15 mouse cellular contexts compared by ENCODE assay signal in the genomic region with DNA sequence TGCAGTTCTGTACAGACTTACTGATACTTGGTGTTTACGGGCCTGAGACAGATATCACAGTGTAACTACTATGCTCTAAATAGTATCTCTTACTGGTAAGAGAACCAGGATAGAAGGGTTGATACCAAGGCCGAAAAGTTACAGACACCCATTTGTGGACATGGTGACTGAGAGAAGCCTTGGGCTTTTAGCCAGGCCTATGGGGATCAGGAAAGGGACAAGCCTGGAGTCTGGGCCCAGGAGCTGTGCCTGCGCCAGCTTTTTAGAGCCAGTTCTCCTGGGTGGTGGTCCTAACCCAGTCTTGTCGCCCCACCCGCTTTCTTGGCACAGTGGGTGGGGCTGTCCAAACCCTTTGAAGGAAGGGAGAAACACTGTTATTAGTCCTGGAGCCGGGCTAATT. TPM values are rescaled to one million over a fixed set of nuclear protein-coding genes. Genes with fewer than 3 reads are reported as not detected.
DNase-seq lines count a peak whose midpoint lies in the region; ATAC-seq and TF ChIP-seq lines count a peak whose summit lies in the region.
"Had no signal": no experiment of that assay in that cellular context is flagged by ENCODE, and none has a peak within 500 bp of the region (broad histone marks: within the 10 kb centered on the region; RNA-seq: fewer than 3 reads in every experiment).

No protein-coding gene starts in this region.

- peaks cover 13% of the 10 kb centered on the region for H3K36me3 ChIP-seq in heart, adult 2 months (ENCODE audit: control insufficient read depth, insufficient read depth, low read length)
- peaks cover 100% of the 10 kb centered on the region for H3K36me3 ChIP-seq in intestine, postnatal 0 days (ENCODE audit: control insufficient read depth, insufficient read depth)
- H3K36me3 ChIP-seq in intestine, embryonic 16.5 days (ENCODE audit: control insufficient read depth, insufficient read depth, low read length) = peaks cover 70% of the 10 kb centered on the region
- peaks cover 97% of the 10 kb centered on the region for H3K36me3 ChIP-seq in neural tube, embryonic 15.5 days

- intact Hi-C loops in heart, adult 2 months (cut with DNase I) = no loop called here

- TF ChIP-seq EP300 in heart, adult 2 months (IDR thresholded peaks at IDR 0.05; ENCODE audit: insufficient read depth, low read depth, low read length) = no peak

- 69% methylated on average over 6 of the region's 6 CpGs for WGBS in heart, adult 2 months
- WGBS in intestine, postnatal 0 days = 88% methylated on average over 6 of the region's 6 CpGs
- WGBS in intestine, embryonic 16.5 days = 88% methylated on average over 6 of the region's 6 CpGs
- WGBS in neural tube, embryonic 15.5 days = 91% methylated on average over 6 of the region's 6 CpGs

- no peak for ATAC-seq in intestine, postnatal 0 days
- ATAC-seq in intestine, embryonic 16.5 days = no peak
- no peak for ATAC-seq in neural tube, embryonic 15.5 days (ENCODE audit: low FRiP score)

- H3K27ac ChIP-seq in heart, adult 2 months = peak overlapping the region; percentile 82
- peak overlapping the region; percentile 21; the same call in 1 of the 2 replicates for H3K27ac ChIP-seq in intestine, postnatal 0 days (ENCODE audit: low read depth, low read length)
- no peak overlapping the region for H3K27ac ChIP-seq in intestine, embryonic 16.5 days (ENCODE audit: low read length)
- peak overlapping the region; percentile 84 for H3K27ac ChIP-seq in cortical plate, adult 2 months (ENCODE audit: insufficient read depth, low read length)
- H3K27ac ChIP-seq in neural tube, embryonic 15.5 days (replicated peaks) = peak overlapping the region; percentile 62
- H3K27ac ChIP-seq: hindbrain, embryonic 10.5 days; lung, embryonic 15.5 days had no signal

- no peaks in the 10 kb centered on the region for H3K79me2 ChIP-seq in heart, adult 2 months (replicated peaks; ENCODE audit: control insufficient read depth, insufficient read depth, low read length)

- no peak overlapping the region for H3K4me3 ChIP-seq in heart, adult 2 months
- no peak overlapping the region for H3K4me3 ChIP-seq in intestine, postnatal 0 days (ENCODE audit: low read depth, low read length)
- no peak overlapping the region for H3K4me3 ChIP-seq in intestine, embryonic 16.5 days (ENCODE audit: low read length)
- no peak overlapping the region for H3K4me3 ChIP-seq in cortical plate, adult 2 months (ENCODE audit: insufficient read depth, low read length)
- H3K4me3 ChIP-seq in neural tube, embryonic 15.5 days (replicated peaks) = no peak overlapping the region
- H3K4me3 ChIP-seq: hindbrain, embryonic 10.5 days; lung, embryonic 15.5 days had no signal

- TF ChIP-seq CTCF in heart, adult 2 months (IDR thresholded peaks at IDR 0.05) = no peak
- no peak for TF ChIP-seq CTCF in intestine, postnatal 0 days (IDR thresholded peaks at IDR 0.05; ENCODE audit: low read depth)
- TF ChIP-seq CTCF in cortical plate, adult 2 months (IDR thresholded peaks at IDR 0.05; ENCODE audit: extremely low read depth, insufficient read depth, low read length) = no peak

- H3K4me1 ChIP-seq in heart, adult 2 months (ENCODE audit: control insufficient read depth, insufficient read depth, low read length) = peaks cover 14% of the 10 kb centered on the region
- no peaks in the 10 kb centered on the region for H3K4me1 ChIP-seq in intestine, postnatal 0 days (replicated peaks; ENCODE audit: control insufficient read depth, insufficient read depth, low read length)
- no peaks in the 10 kb centered on the region for H3K4me1 ChIP-seq in intestine, embryonic 16.5 days (ENCODE audit: control insufficient read depth, insufficient read depth, low read length)
- H3K4me1 ChIP-seq in cortical plate, adult 2 months (ENCODE audit: control insufficient read depth, insufficient read depth, low read length) = peaks cover 17% of the 10 kb centered on the region
- peaks cover 8% of the 10 kb centered on the region; the same call in 1 of the 2 replicates for H3K4me1 ChIP-seq in neural tube, embryonic 15.5 days
- H3K4me1 ChIP-seq: hindbrain, embryonic 10.5 days; lung, embryonic 15.5 days had no signal

- no peak for TF ChIP-seq POLR2A in heart, adult 2 months (IDR thresholded peaks at IDR 0.05; ENCODE audit: insufficient read depth, low read depth, low read length)
- TF ChIP-seq POLR2A in cortical plate, adult 2 months (IDR thresholded peaks at IDR 0.05; ENCODE audit: extremely low read depth, insufficient read depth, low read length) = no peak

- H3K9ac ChIP-seq in heart, adult 2 months (ENCODE audit: low read depth, low read length) = no peak overlapping the region
- H3K9ac ChIP-seq in intestine, postnatal 0 days (ENCODE audit: low read depth, low read length) = no peak overlapping the region
- H3K9ac ChIP-seq in intestine, embryonic 16.5 days (ENCODE audit: low read depth, low read length) = no peak overlapping the region
- no peak overlapping the region for H3K9ac ChIP-seq in neural tube, embryonic 15.5 days (replicated peaks)
- H3K9ac ChIP-seq: lung, embryonic 15.5 days had no signal

- H3K9me3 ChIP-seq in intestine, postnatal 0 days (ENCODE audit: control insufficient read depth) = no peaks in the 10 kb centered on the region
- no peaks in the 10 kb centered on the region for H3K9me3 ChIP-seq in intestine, embryonic 16.5 days (ENCODE audit: control insufficient read depth, low read length)
- no peaks in the 10 kb centered on the region for H3K9me3 ChIP-seq in neural tube, embryonic 15.5 days (replicated peaks)
- H3K9me3 ChIP-seq: hindbrain, embryonic 10.5 days; lung, embryonic 15.5 days had no signal

- DNase-seq in heart, adult 2 months = no peak
- no peak for DNase-seq in heart, adult 11 months
- DNase-seq in right cerebral cortex, postnatal 10 days (ENCODE audit: low spot score in 2 of 2) = no peak
- DNase-seq: cerebellum, adult 9-10 months; kidney, adult 11 months; kidney, postnatal 36 days; thymus, adult 18-20 months had no signal

- no peaks in the 10 kb centered on the region for H3K27me3 ChIP-seq in heart, adult 2 months (ENCODE audit: control insufficient read depth, insufficient read depth, low read length)
- H3K27me3 ChIP-seq in intestine, postnatal 0 days (replicated peaks; ENCODE audit: control insufficient read depth, insufficient read depth, low read length) = no peaks in the 10 kb centered on the region
- no peaks in the 10 kb centered on the region for H3K27me3 ChIP-seq in intestine, embryonic 16.5 days (replicated peaks; ENCODE audit: control insufficient read depth, insufficient read depth, low read length)
- no peaks in the 10 kb centered on the region for H3K27me3 ChIP-seq in neural tube, embryonic 15.5 days (replicated peaks)
- H3K27me3 ChIP-seq: lung, embryonic 15.5 days had no signal

- H3K4me2 ChIP-seq in intestine, postnatal 0 days (replicated peaks; ENCODE audit: low read depth) = no peak overlapping the region
- no peak overlapping the region for H3K4me2 ChIP-seq in intestine, embryonic 16.5 days (ENCODE audit: low read depth, low read length)
- H3K4me2 ChIP-seq in neural tube, embryonic 15.5 days = no peak overlapping the region
- H3K4me2 ChIP-seq: liver, embryonic 11.5 days; lung, embryonic 15.5 days had no signal

RNA-seq across cellular contexts. Expression of a gene that starts 21.0 kb away (rescaled TPM):
- total RNA-seq in heart, adult 2 months (2021) = under 1 TPM; 0.23 to 0.39 TPM
- 0.49 and 0.61 TPM in 2 replicates for polyA plus RNA-seq in heart, adult 2 months (2012; rRNA removed)
- 0.25 and 0.37 TPM in 2 replicates for polyA plus RNA-seq in intestine, postnatal 0 days (2015; fragmentation: Nextera tagmentation; extraction: Ambion mirVana)
- polyA plus RNA-seq in intestine, embryonic 16.5 days (2015; fragmentation: Nextera tagmentation; extraction: Ambion mirVana) = 0.29 and 0.39 TPM in 2 replicates
- 1.2 and 1.8 TPM in 2 replicates for polyA plus RNA-seq in cortical plate, adult 2 months (2012; rRNA removed)
- polyA plus RNA-seq in neural tube, embryonic 15.5 days (2015; fragmentation: Nextera tagmentation; extraction: Ambion mirVana) = 0.35 and 0.60 TPM in 2 replicates
- total RNA-seq: megakaryocyte-erythroid progenitor cell, adult 5-6 weeks had no signal
- polyA plus RNA-seq: hindbrain, embryonic 10.5 days had no signal

RNA-seq across cellular contexts. Expression of a gene that starts 38.5 kb away (rescaled TPM):
- under 1 TPM in 1 of 2 experiments, not detected in 1; 0.61 TPM for total RNA-seq in heart, adult 2 months (2021)
- polyA plus RNA-seq in heart, adult 2 months (2012; rRNA removed) = 1.6 and 4.0 TPM in 2 replicates
- 1.0 and 2.0 TPM in 2 replicates for polyA plus RNA-seq in intestine, postnatal 0 days (2015; fragmentation: Nextera tagmentation; extraction: Ambion mirVana)
- polyA plus RNA-seq in intestine, embryonic 16.5 days (2015; fragmentation: Nextera tagmentation; extraction: Ambion mirVana) = 0.56 and 0.97 TPM in 2 replicates
- polyA plus RNA-seq in cortical plate, adult 2 months (2012; rRNA removed) = 1.2 and 1.3 TPM in 2 replicates
- 3.3 and 4.8 TPM in 2 replicates for polyA plus RNA-seq in neural tube, embryonic 15.5 days (2015; fragmentation: Nextera tagmentation; extraction: Ambion mirVana)
- total RNA-seq: megakaryocyte-erythroid progenitor cell, adult 5-6 weeks had no signal
- polyA plus RNA-seq: liver, embryonic 11.5 days had no signal

RNA-seq across cellular contexts. Expression of a gene that starts 60.0 kb away (rescaled TPM):
- 10 to 100 TPM; 66.1 to 85.7 TPM for total RNA-seq in heart, adult 2 months (2021)
- polyA plus RNA-seq in heart, adult 2 months (2012; rRNA removed) = 123 and 132 TPM in 2 replicates
- 293 and 319 TPM in 2 replicates for polyA plus RNA-seq in intestine, postnatal 0 days (2015; fragmentation: Nextera tagmentation; extraction: Ambion mirVana)
- polyA plus RNA-seq in intestine, embryonic 16.5 days (2015; fragmentation: Nextera tagmentation; extraction: Ambion mirVana) = 402 and 447 TPM in 2 replicates
- 170 and 178 TPM in 2 replicates for polyA plus RNA-seq in cortical plate, adult 2 months (2012; rRNA removed)
- polyA plus RNA-seq in neural tube, embryonic 15.5 days (2015; fragmentation: Nextera tagmentation; extraction: Ambion mirVana) = 141 and 177 TPM in 2 replicates
